Mouse (Mus musculus) brown adipose tissue, adult 24 weeks (tissue): ENCODE results near the gene Sh3glb1. TPM values are rescaled to one million over a fixed set of nuclear protein-coding genes. Genes with fewer than 3 reads are reported as not detected.

ENCODE experiments used
- H3K27ac ChIP-seq: fragments of 200-500 bp; replicated peaks from 2 replicates; pipeline ENCODE4 v1.5.1; 2012; ENCODE audit warnings: low read depth, mild to moderate bottlenecking, low read length
- H3K4me1 ChIP-seq: fragments of 200-500 bp; 2 replicates; pipeline ENCODE4 v1.6.1; 2012; ENCODE audit warnings: low read length, mixed read lengths; ENCODE audit not compliant: control insufficient read depth, insufficient read depth, insufficient read length
- H3K4me3 ChIP-seq: fragments of 200-500 bp; 2 replicates; pipeline ENCODE4 v1.5.1; 2012; ENCODE audit warnings: low read depth, mild to moderate bottlenecking, low read length, moderate library complexity; ENCODE audit not compliant: insufficient read depth
- polyA plus RNA-seq: library from polyadenylated mRNA; stranded (reverse); fragments of >200 nt; gene quantifications from 2 replicates; pipeline ENCODE4 v1.2.4, GENCODE M21; 2012; ENCODE audit not compliant: missing spikeins, insufficient read depth, insufficient read length

Gene Sh3glb1
- polyA plus RNA-seq, 1 experiment: 866 TPM

DNA sequence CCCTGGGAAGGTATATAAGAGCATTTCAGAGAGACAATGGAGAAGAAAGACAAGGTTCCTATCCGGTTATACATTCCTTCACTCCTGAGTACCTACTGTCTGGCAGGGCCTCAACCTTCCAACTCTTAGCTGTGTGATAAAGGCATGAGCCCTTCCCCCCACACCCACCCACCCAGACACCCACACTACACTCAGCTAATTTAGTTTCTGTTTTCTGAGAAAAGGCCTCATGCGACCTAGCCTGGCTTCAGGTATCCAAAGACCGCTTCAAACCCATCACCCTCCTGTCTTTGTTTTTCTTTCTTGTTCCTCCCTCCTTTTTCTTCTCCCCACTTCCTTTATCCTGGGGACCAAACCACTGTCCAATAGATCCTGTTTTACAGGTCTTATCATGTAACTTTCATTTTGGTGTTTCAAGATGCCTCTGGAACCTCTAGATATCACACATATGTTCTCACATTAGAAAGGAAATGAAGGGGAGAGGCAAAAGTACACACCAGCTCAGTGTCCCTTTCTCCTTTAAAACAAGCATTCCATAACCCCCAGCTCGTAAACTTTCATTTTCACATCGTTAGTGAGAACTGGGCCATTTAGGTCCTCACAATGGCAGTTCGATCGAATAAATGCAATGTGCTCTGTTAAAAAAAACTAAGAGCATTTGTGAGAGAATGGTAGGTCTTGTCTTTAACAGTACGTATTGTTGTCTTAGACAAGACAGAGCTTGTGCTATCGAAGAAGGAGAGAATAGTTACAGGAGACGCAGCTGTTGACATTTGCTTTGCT, 1.1 kb upstream of the Sh3glb1 start:
- Histone ChIP-seq H3K27ac (peak overlapping the region; percentile 79; the same call in 1 of the 2 replicates), H3K4me3 (0 out of 2 replicates have a peak overlapping the region, but pooled peaks have one; percentile 53), H3K4me1 (peaks cover 4% of the 10 kb centered on the region; the same call in 1 of the 2 replicates)

GRCm38 (mm10) chr3:144719088-144719900, 841 bp downstream of the Sh3glb1 start:
- H3K4me1 ChIP-seq: peaks cover 15% of the 10 kb centered on the region; the same call in 1 of the 2 replicates
- H3K27ac ChIP-seq: peak overlapping the region; percentile 99
- peak overlapping the region; percentile 82 for H3K4me3 ChIP-seq

- Histone ChIP-seq H3K4me1 (peaks cover 15% of the 10 kb centered on the region; the same call in 1 of the 2 replicates), H3K4me3 (peak overlapping the region; percentile 82)
These were observed 1.4 kb downstream of the Sh3glb1 start for GRCm38 (mm10) chr3:144718706-144719087.

GRCm38 (mm10) chr3:144717835-144718234, 2.3 kb downstream of the Sh3glb1 start:
- peak overlapping the region; percentile 88 for H3K27ac ChIP-seq
- peaks cover 15% of the 10 kb centered on the region; the same call in 1 of the 2 replicates for H3K4me1 ChIP-seq
- peak overlapping the region; percentile 55 for H3K4me3 ChIP-seq

More at GRCm38 (mm10) chr3:144718706-144719087, 1.4 kb downstream of the Sh3glb1 start:
- peak overlapping the region; percentile 99 for H3K27ac ChIP-seq

GRCm38 (mm10) chr3:144717121-144717520, 3.0 kb downstream of the Sh3glb1 start:
- Histone ChIP-seq H3K27ac (no peak overlapping the region), H3K4me1 (peaks cover 15% of the 10 kb centered on the region; the same call in 1 of the 2 replicates), H3K4me3 (no peak overlapping the region)

GRCm38 (mm10) chr3:144715901-144716300, 4.2 kb downstream of the Sh3glb1 start:
- Histone ChIP-seq H3K4me1 (peaks cover 18% of the 10 kb centered on the region; the same call in 1 of the 2 replicates), H3K4me3 (peak overlapping the region; percentile 33), H3K27ac (peak overlapping the region; percentile 76)

- peak overlapping the region; percentile 29 for H3K27ac ChIP-seq
- peak overlapping the region; percentile 7 for H3K4me3 ChIP-seq
- H3K4me1 ChIP-seq: peaks cover 18% of the 10 kb centered on the region; the same call in 1 of the 2 replicates
These were observed 5.1 kb downstream of the Sh3glb1 start for GRCm38 (mm10) chr3:144715033-144715432.

DNA sequence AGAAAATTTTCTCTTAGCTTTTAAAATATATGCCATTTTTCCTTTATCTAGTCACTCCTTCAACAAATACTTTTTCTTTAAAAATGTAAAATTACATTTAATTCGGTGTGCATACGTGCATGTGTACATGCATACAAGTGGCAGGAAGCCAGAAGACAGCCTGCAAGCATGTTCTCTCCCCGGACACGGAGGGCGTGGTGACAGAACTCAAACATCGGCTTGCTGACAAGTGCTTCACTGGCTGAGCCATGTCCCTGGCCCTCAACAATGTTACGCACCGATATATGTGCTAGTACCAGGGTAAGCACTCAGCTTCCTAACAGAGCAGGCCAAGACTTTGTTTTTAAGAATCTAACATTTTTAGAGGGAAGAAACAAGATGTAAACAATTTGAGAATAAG, 5.5 kb downstream of the Sh3glb1 start:
- H3K27ac ChIP-seq: peak overlapping the region; percentile 18; the same call in 1 of the 2 replicates
- peaks cover 18% of the 10 kb centered on the region; the same call in 1 of the 2 replicates for H3K4me1 ChIP-seq
- H3K4me3 ChIP-seq: no peak overlapping the region

- H3K27ac ChIP-seq: peak overlapping the region; percentile 42
- peaks cover 18% of the 10 kb centered on the region; the same call in 1 of the 2 replicates for H3K4me1 ChIP-seq
- H3K4me3 ChIP-seq: no peak overlapping the region
These were observed 6.0 kb downstream of the Sh3glb1 start for GRCm38 (mm10) chr3:144714126-144714525.

DNA sequence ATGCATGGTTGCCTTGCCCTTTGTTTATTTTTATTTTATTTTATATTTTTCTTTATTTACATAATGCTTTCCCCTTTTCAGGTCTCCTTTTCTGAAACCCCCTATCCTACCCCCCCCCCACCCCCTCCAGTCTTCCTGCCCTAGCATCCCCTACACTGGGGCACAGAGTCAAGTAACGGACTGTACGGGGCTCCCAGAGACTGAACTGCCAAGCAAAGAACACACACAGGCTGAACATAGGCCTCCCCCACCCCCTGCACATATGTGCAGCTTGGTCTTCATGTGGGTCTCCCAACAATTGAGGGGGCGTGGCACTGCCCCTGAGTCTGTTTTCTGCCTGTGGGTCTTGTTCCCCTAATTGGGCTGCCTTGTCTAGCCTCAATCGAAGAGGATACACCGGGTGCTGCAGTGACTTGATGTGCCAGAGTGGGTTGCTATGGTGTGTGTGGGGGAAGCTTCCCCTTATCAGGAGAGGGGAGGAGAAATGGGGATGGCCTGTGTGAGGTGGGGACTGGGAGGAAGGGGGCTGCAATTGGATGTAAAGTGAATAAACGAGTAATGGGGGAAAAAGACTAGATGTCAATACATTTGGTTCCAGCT, 8.4 kb downstream of the Sh3glb1 start:
- Histone ChIP-seq H3K4me3 (no peak overlapping the region), H3K4me1 (peaks cover 14% of the 10 kb centered on the region; the same call in 1 of the 2 replicates), H3K27ac (no peak overlapping the region)

DNA sequence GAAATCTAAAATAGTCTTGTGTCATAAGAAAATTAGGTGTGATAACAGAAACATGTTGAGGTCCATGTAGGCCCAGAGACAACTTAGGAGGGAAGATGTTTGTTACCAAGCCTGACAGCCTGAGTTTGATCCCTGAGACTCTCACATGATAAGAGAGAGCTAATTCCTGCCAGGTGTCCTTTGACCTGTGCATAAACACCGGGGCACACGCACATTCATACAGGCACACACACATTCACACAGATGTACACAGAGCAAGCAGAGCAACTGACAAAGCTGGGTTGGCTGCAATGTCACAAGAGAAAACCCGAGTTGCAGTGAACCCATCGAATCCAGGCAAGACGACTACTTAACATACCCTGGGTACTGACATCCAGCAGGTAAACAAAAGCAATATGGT, 11.5 kb downstream of the Sh3glb1 start:
- H3K27ac ChIP-seq: no peak overlapping the region
- H3K4me3 ChIP-seq: no peak overlapping the region
- peaks cover 3% of the 10 kb centered on the region; the same call in 1 of the 2 replicates for H3K4me1 ChIP-seq

- Histone ChIP-seq H3K4me3 (no peak overlapping the region), H3K27ac (peak overlapping the region; percentile 41)
These were observed 16.2 kb downstream of the Sh3glb1 start for GRCm38 (mm10) chr3:144703959-144704358.

GRCm38 (mm10) chr3:144698790-144699433, 21.2 kb downstream of the Sh3glb1 start:
- Histone ChIP-seq H3K27ac (peak overlapping the region; percentile 72), H3K4me3 (no peak overlapping the region), H3K4me1 (peaks cover 11% of the 10 kb centered on the region)

More at GRCm38 (mm10) chr3:144703959-144704358, 16.2 kb downstream of the Sh3glb1 start:
- H3K4me1 ChIP-seq: peaks cover 2% of the 10 kb centered on the region

DNA sequence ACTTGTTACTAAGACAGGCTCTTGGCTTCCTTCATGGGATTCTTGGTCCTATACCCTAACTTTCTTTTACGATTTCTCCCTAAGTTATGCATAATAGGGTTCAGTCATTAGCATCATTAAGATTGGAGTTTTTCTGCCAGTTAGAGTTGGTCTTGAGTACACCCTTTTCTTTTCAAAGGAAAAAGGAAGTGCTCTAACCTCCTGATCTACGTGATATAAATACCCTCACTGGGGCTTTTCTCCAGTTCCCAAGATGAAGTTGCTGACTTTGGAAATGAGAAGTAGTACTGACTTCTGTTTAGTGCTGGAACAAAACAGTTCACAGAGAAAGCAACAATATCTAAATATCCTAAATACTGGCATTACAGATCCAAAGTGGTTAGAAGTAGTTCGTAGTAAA, 22.2 kb downstream of the Sh3glb1 start:
- no peak overlapping the region for H3K4me3 ChIP-seq
- no peak overlapping the region for H3K27ac ChIP-seq
- peaks cover 11% of the 10 kb centered on the region for H3K4me1 ChIP-seq
